Mouse (Mus musculus): ENCODE measurements around the gene Numbl.
A peak's percentile ranks its signal among the peaks of the same experiment; 100 is the strongest.

Numbl gene

GRCm38 (mm10) chr7:27251946-27252345 is 6.3 kb upstream of the Numbl start:
- DNase-seq (ENCODE audit: low read depth, low spot score), result no peak

- no peak for DNase-seq (ENCODE audit: low read depth, low spot score)
Observed at GRCm38 (mm10) chr7:27255721-27256120, 2.5 kb upstream of the Numbl start.

- no peak for DNase-seq (ENCODE audit: low read depth, low spot score)
Observed at GRCm38 (mm10) chr7:27257046-27257851, 984 bp upstream of the Numbl start.

GRCm38 (mm10) chr7:27257852-27258204 is 405 bp upstream of the Numbl start:
- no peak for DNase-seq (ENCODE audit: low read depth, low spot score)

GRCm38 (mm10) chr7:27259271-27259721 is 1.1 kb downstream of the Numbl start:
- no peak for DNase-seq (ENCODE audit: low read depth, low spot score)

GRCm38 (mm10) chr7:27259771-27260170 is 1.5 kb downstream of the Numbl start:
- DNase-seq (ENCODE audit: low read depth, low spot score), result no peak

GRCm38 (mm10) chr7:27260856-27261255 is 2.6 kb downstream of the Numbl start:
- DNase-seq (ENCODE audit: low read depth, low spot score), result no peak

- no peak for DNase-seq (ENCODE audit: low read depth, low spot score)
Observed at GRCm38 (mm10) chr7:27261888-27262287, 3.7 kb downstream of the Numbl start.

GRCm38 (mm10) chr7:27264761-27265160 is 6.5 kb downstream of the Numbl start:
- no peak for DNase-seq (ENCODE audit: low read depth, low spot score)

- DNase-seq (ENCODE audit: low read depth, low spot score), result no peak
Observed at GRCm38 (mm10) chr7:27266515-27267128, 8.4 kb downstream of the Numbl start.

- DNase-seq (ENCODE audit: low read depth, low spot score), result no peak
Observed at GRCm38 (mm10) chr7:27271423-27271822, 13.2 kb downstream of the Numbl start.

- peak; percentile 35 for DNase-seq (ENCODE audit: low read depth, low spot score)
Observed at GRCm38 (mm10) chr7:27273739-27274351, 15.6 kb downstream of the Numbl start.

GRCm38 (mm10) chr7:27274916-27275315 is 16.7 kb downstream of the Numbl start:
- no peak for DNase-seq (ENCODE audit: low read depth, low spot score)

- peak; percentile 35 for DNase-seq (ENCODE audit: low read depth, low spot score)
Observed at GRCm38 (mm10) chr7:27276021-27276420, 17.8 kb downstream of the Numbl start.

- DNase-seq (ENCODE audit: low read depth, low spot score), result peak; percentile 44
Observed at GRCm38 (mm10) chr7:27277191-27277590, 19.0 kb downstream of the Numbl start.

GRCm38 (mm10) chr7:27281717-27282116 is 23.5 kb downstream of the Numbl start:
- DNase-seq (ENCODE audit: low read depth, low spot score), result no peak

GRCm38 (mm10) chr7:27282225-27282624 is 24.0 kb downstream of the Numbl start:
- DNase-seq (ENCODE audit: low read depth, low spot score), result no peak

GRCm38 (mm10) chr7:27284865-27285697 is 26.8 kb downstream of the Numbl start:
- no peak for DNase-seq (ENCODE audit: low read depth, low spot score)

- DNase-seq (ENCODE audit: low read depth, low spot score), result peak; percentile 74
Observed at GRCm38 (mm10) chr7:27285698-27286066, 27.4 kb downstream of the Numbl start.

- DNase-seq (ENCODE audit: low read depth, low spot score), result no peak
Observed at GRCm38 (mm10) chr7:27288732-27289131, 30.5 kb downstream of the Numbl start.

GRCm38 (mm10) chr7:27290555-27290954 is 32.3 kb downstream of the Numbl start:
- DNase-seq (ENCODE audit: low read depth, low spot score), result peak; percentile 22

All from A20 (cell line).